Comparison of ENCODE assay signal across 7 mouse cellular contexts in the genomic region with DNA sequence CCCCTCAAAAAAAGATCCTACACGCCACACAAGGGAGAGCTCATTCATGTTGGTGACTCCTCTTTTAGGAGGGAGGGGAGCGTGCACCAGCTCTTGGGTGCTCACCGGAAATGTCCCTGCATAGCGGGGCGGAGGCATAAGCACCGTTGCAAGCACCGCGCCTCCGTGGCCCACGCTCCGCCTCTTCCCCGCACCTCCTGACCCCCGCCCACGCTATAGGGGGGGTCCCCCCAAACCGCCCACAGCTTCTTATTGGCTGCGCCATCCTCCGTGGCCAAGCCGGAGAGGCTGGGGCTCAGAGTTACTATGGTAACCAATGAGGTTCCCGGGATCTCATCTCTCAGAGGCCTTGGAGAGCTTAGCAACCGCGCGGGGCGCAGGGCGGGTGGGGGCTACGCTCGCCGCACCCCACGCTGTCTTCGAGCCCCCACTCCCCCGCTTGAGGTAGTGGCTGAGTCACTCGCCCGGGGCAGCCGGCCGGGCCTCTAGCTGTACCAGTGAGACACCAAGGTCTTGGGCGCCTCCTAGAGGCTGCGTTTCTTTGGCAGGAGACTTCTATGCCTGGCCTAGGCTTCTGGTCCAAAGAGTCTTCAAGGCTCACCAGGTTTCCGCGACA. TPM values are rescaled to one million over a fixed set of nuclear protein-coding genes. Genes with fewer than 3 reads are reported as not detected.
DNase-seq lines count a peak whose midpoint lies in the region; ATAC-seq lines count a peak whose summit lies in the region.

No protein-coding gene starts in this region.

- peaks cover 61% of the 10 kb centered on the region for H3K27me3 ChIP-seq in intestine, embryonic 16.5 days (replicated peaks; ENCODE audit: control insufficient read depth, insufficient read depth, low read length)
- peaks cover 93% of the 10 kb centered on the region for H3K27me3 ChIP-seq in midbrain, embryonic 10.5 days (ENCODE audit: low read depth, poor library complexity, severe bottlenecking)

- 0% methylated on average over 38 of the region's 38 CpGs for WGBS in intestine, embryonic 16.5 days
- WGBS in midbrain, embryonic 10.5 days, result under 1% methylated on average over 38 of the region's 38 CpGs

- H3K9me3 ChIP-seq in intestine, embryonic 16.5 days (ENCODE audit: control insufficient read depth, low read length), result no peaks in the 10 kb centered on the region
- no peaks in the 10 kb centered on the region for H3K9me3 ChIP-seq in midbrain, embryonic 10.5 days (replicated peaks)

- peak overlapping the region; percentile 51 for H3K9ac ChIP-seq in intestine, embryonic 16.5 days (ENCODE audit: low read depth, low read length)

- peak; percentile 42 for ATAC-seq in intestine, embryonic 16.5 days

- peak; percentile 92 for DNase-seq in adrenal gland, adult 8-10 months
- DNase-seq in embryo, embryonic 9.5 days (ENCODE audit: extremely low spot score), result peak; percentile 85
- DNase-seq in gastrocnemius, postnatal 4 days (ENCODE audit: low spot score in 2 of 2), result peak; percentile 78 to 92
- peak; percentile 93 to 95 for DNase-seq in left cerebral cortex, postnatal 25 days (ENCODE audit: low spot score in 2 of 2)
- DNase-seq in midbrain, embryonic 10.5 days (ENCODE audit: low spot score), result peak; percentile 86
- DNase-seq in right cerebral cortex, postnatal 4 days, result peak; percentile 91

- H3K4me1 ChIP-seq in intestine, embryonic 16.5 days (ENCODE audit: control insufficient read depth, insufficient read depth, low read length), result peaks cover 61% of the 10 kb centered on the region
- peaks cover 89% of the 10 kb centered on the region for H3K4me1 ChIP-seq in midbrain, embryonic 10.5 days

- H3K4me2 ChIP-seq in intestine, embryonic 16.5 days (ENCODE audit: low read depth, low read length), result peak overlapping the region; percentile 97

- intact Hi-C loops in left cerebral cortex, postnatal 25 days (cut with DNase I), result loop anchor here (10.0 kb wide), 2 partner anchors 335 to 405 kb away; partner anchors contain the start of gene Mnt

- peaks cover 3% of the 10 kb centered on the region; the same call in 1 of the 2 replicates for H3K36me3 ChIP-seq in intestine, embryonic 16.5 days (ENCODE audit: control insufficient read depth, insufficient read depth, low read length)
- H3K36me3 ChIP-seq in midbrain, embryonic 10.5 days, result no peaks in the 10 kb centered on the region

- peak overlapping the region; percentile 41; the same call in 1 of the 2 replicates for H3K27ac ChIP-seq in intestine, embryonic 16.5 days (ENCODE audit: low read length)
- no peak overlapping the region; the same call in 1 of the 2 replicates for H3K27ac ChIP-seq in midbrain, embryonic 10.5 days (replicated peaks)

- H3K4me3 ChIP-seq in intestine, embryonic 16.5 days (ENCODE audit: low read length), result peak overlapping the region; percentile 77
- peak overlapping the region; percentile 58 for H3K4me3 ChIP-seq in midbrain, embryonic 10.5 days

RNA-seq across cellular contexts. Expression of gene Hic1, which starts 0.9 kb away (rescaled TPM):
- 10 to 100 TPM in 2 of 4 experiments, 1 to 10 TPM in 2; 7.7 to 16.5 (median 11.4) TPM for total RNA-seq in adrenal gland, adult 8-10 months (2022)
- total RNA-seq in gastrocnemius, postnatal 4 days (2021), result 10 to 100 TPM; 42.7 to 48.8 TPM
- 7.1 and 8.6 TPM in 2 replicates for polyA plus RNA-seq in intestine, embryonic 16.5 days (2015; fragmentation: Nextera tagmentation; extraction: Ambion mirVana)
- total RNA-seq in left cerebral cortex, postnatal 25 days (2021), result 1 to 10 TPM; 3.3 to 3.5 TPM
- 0.32 and 0.57 TPM in 2 replicates for polyA plus RNA-seq in midbrain, embryonic 10.5 days (2016; fragmentation: Nextera tagmentation; extraction: Ambion mirVana)

RNA-seq across cellular contexts. Expression of gene Ovca2, which starts 8.4 kb away (rescaled TPM):
- 10 to 100 TPM; 22.3 to 28.9 (median 25.9) TPM for total RNA-seq in adrenal gland, adult 8-10 months (2022)
- total RNA-seq in gastrocnemius, postnatal 4 days (2021), result 1 to 10 TPM; 6.6 to 6.8 TPM
- 18.7 and 23.9 TPM in 2 replicates for polyA plus RNA-seq in intestine, embryonic 16.5 days (2015; fragmentation: Nextera tagmentation; extraction: Ambion mirVana)
- 10 to 100 TPM; 12.4 to 13.9 TPM for total RNA-seq in left cerebral cortex, postnatal 25 days (2021)
- 33.5 and 37.6 TPM in 2 replicates for polyA plus RNA-seq in midbrain, embryonic 10.5 days (2016; fragmentation: Nextera tagmentation; extraction: Ambion mirVana)

RNA-seq across cellular contexts. Expression of gene Dph1, which starts 20.8 kb away (rescaled TPM):
- 10 to 100 TPM; 32.3 to 46.1 (median 44.7) TPM for total RNA-seq in adrenal gland, adult 8-10 months (2022)
- total RNA-seq in gastrocnemius, postnatal 4 days (2021), result 10 to 100 TPM in 1 of 2 experiments, 1 to 10 TPM in 1; 10.0 to 11.4 TPM
- polyA plus RNA-seq in intestine, embryonic 16.5 days (2015; fragmentation: Nextera tagmentation; extraction: Ambion mirVana), result 20.3 and 22.7 TPM in 2 replicates
- total RNA-seq in left cerebral cortex, postnatal 25 days (2021), result 10 to 100 TPM; 26.9 to 27.2 TPM
- polyA plus RNA-seq in midbrain, embryonic 10.5 days (2016; fragmentation: Nextera tagmentation; extraction: Ambion mirVana), result 25.4 and 27.3 TPM in 2 replicates

RNA-seq across cellular contexts. Expression of gene Rtn4rl1, which starts 23.3 kb away (rescaled TPM):
- 10 to 100 TPM; 39.9 to 74.9 (median 58.7) TPM for total RNA-seq in adrenal gland, adult 8-10 months (2022)
- total RNA-seq in gastrocnemius, postnatal 4 days (2021), result 1 to 10 TPM; 4.2 to 5.0 TPM
- 1.5 and 1.6 TPM in 2 replicates for polyA plus RNA-seq in intestine, embryonic 16.5 days (2015; fragmentation: Nextera tagmentation; extraction: Ambion mirVana)
- 10 to 100 TPM; 76.5 to 90.2 TPM for total RNA-seq in left cerebral cortex, postnatal 25 days (2021)
- polyA plus RNA-seq in midbrain, embryonic 10.5 days (2016; fragmentation: Nextera tagmentation; extraction: Ambion mirVana), result 2.3 and 3.0 TPM in 2 replicates
